Mouse (Mus musculus) heart, embryonic 16.5 days (tissue): Measurements from ENCODE around the gene Myo1d. TPM values are rescaled to one million over a fixed set of nuclear protein-coding genes. Genes with fewer than 3 reads are reported as not detected.

Source experiments
- ATAC-seq: fragments of 200-750 bp; cut with Nextera tagmentation; replicated peaks from 2 replicates; pipeline ENCODE4 v1.8.0; 2017; ENCODE audit warnings: moderate number of reproducible peaks; ENCODE audit not compliant: insufficient read depth, low FRiP score; ENCODE audit errors: extremely low read depth
- H3K27ac ChIP-seq: fragments of 300-500 bp; sonication (generic); 2 replicates; pipeline ENCODE4 v1.5.1; 2014; ENCODE audit warnings: mild to moderate bottlenecking, low read length, control low read depth, moderate library complexity
- H3K27me3 ChIP-seq: fragments of 300-500 bp; sonication (generic); 2 replicates; pipeline ENCODE4 v1.6.1; 2014; ENCODE audit warnings: low read length, mixed read lengths; ENCODE audit not compliant: control insufficient read depth, insufficient read depth
- H3K36me3 ChIP-seq: fragments of 300-500 bp; sonication (generic); 2 replicates; pipeline ENCODE4 v1.6.1; 2014; ENCODE audit not compliant: control insufficient read depth, insufficient read depth
- H3K4me1 ChIP-seq: fragments of 300-500 bp; sonication (generic); 2 replicates; pipeline ENCODE4 v1.6.1; 2014; ENCODE audit warnings: low read length, mixed read lengths; ENCODE audit not compliant: control insufficient read depth, insufficient read depth
- H3K4me2 ChIP-seq: fragments of 300-500 bp; sonication (generic); 2 replicates; pipeline ENCODE4 v1.6.1; 2014; ENCODE audit warnings: low read depth, mild to moderate bottlenecking, control low read depth, low read length
- H3K4me3 ChIP-seq: fragments of 300-500 bp; sonication (generic); 2 replicates; pipeline ENCODE4 v1.5.1; 2014; ENCODE audit warnings: mild to moderate bottlenecking, control low read depth, low read length
- H3K9ac ChIP-seq: fragments of 300-500 bp; sonication (generic); 2 replicates; pipeline ENCODE4 v1.6.1; 2014; ENCODE audit warnings: low read length, control low read depth
- H3K9me3 ChIP-seq: fragments of 300-500 bp; sonication (generic); replicated peaks from 2 replicates; pipeline ENCODE4 v1.6.1; 2016; ENCODE audit warnings: low read length; ENCODE audit not compliant: control insufficient read depth
- WGBS: fragments of 180-500 bp; shearing (Covaris S2); extraction: QIAGEN DNeasy Blood & Tissue Kit; methylation state at CpG from one replicate; pipeline ENCODE4 v1.1.7; 2014; 5-methylcytosine and 5-hydroxymethylcytosine counted together
- polyA plus RNA-seq: library from polyadenylated mRNA; unstranded; fragments of >200 nt; fragmentation: Nextera tagmentation; extraction: Ambion mirVana; gene quantifications from 2 replicates; pipeline ENCODE4 v1.2.1, GENCODE M21; 2015

Myo1d gene
- polyA plus RNA-seq, 1 experiment from 2014 or later, result 7.5 TPM

GRCm38 (mm10) chr11:80495972-80496371, 283.9 kb downstream of the Myo1d start:
- Histone ChIP-seq H3K9me3 (no peaks in the 10 kb centered on the region), H3K4me2 (no peak overlapping the region), H3K27ac (no peak overlapping the region), H3K4me3 (no peak overlapping the region), H3K36me3 (no peaks in the 10 kb centered on the region), H3K9ac (no peak overlapping the region), H3K4me1 (peaks cover 25% of the 10 kb centered on the region), H3K27me3 (no peaks in the 10 kb centered on the region)
- 95% methylated on average over 6 of the region's 6 CpGs for WGBS
- ATAC-seq, result no peak

- Histone ChIP-seq H3K27ac (no peak overlapping the region), H3K4me2 (no peak overlapping the region), H3K4me3 (no peak overlapping the region), H3K36me3 (no peaks in the 10 kb centered on the region), H3K27me3 (no peaks in the 10 kb centered on the region), H3K4me1 (peaks cover 29% of the 10 kb centered on the region), H3K9me3 (no peaks in the 10 kb centered on the region), H3K9ac (no peak overlapping the region)
- 90% methylated on average over 9 of the region's 9 CpGs for WGBS
- ATAC-seq, result no peak
Measured at GRCm38 (mm10) chr11:80494852-80495251, 285.0 kb downstream of the Myo1d start.

DNA sequence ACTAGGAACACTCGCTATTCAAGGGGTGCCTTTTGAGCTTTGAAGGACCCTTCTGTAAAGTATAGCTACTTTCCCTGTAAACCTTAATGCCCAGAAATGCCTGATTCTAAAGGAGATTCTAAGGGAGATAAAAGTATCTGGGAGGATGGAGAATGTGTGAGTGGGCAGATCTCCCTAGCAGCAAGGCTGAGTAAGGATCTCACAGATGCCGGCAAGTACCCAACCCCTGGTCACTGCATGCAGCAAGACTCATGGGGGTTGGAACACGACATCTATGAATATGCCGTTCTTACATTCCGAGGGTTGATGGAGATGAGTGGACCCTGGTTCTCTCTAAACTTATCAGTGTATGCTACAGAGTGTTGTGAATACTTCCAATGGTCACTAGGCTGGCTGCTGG, 286.6 kb downstream of the Myo1d start:
- Histone ChIP-seq H3K4me2 (no peak overlapping the region), H3K9ac (no peak overlapping the region), H3K4me3 (no peak overlapping the region), H3K9me3 (no peaks in the 10 kb centered on the region), H3K4me1 (peaks cover 22% of the 10 kb centered on the region), H3K27me3 (no peaks in the 10 kb centered on the region), H3K36me3 (no peaks in the 10 kb centered on the region), H3K27ac (no peak overlapping the region)
- 82% methylated on average over 5 of the region's 5 CpGs for WGBS
- no peak for ATAC-seq

DNA sequence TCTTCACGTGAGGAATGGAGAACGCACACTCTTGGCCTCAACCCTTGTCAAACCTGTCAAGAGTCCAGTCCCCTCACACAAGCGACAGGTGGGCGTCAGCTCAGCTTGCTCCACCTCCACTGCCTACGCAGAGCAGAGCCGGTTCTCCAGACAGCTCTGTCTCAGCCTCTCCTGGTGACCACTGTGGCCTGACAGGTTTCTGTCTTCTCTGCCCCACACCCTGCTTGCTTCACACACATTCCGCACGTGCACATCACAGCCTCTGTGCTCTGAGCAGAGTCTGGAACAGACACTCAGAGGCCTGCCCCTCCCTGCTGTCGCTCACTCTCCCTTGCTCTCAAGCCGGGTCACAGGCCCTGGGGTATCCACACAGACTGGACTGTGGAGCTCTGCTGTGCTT, 289.0 kb downstream of the Myo1d start:
- Histone ChIP-seq H3K9me3 (no peaks in the 10 kb centered on the region), H3K9ac (no peak overlapping the region), H3K4me2 (no peak overlapping the region), H3K27ac (no peak overlapping the region), H3K4me3 (no peak overlapping the region), H3K36me3 (no peaks in the 10 kb centered on the region), H3K4me1 (peaks cover 25% of the 10 kb centered on the region), H3K27me3 (no peaks in the 10 kb centered on the region)
- peak; percentile 73 for ATAC-seq
- 53% methylated on average over 10 of the region's 10 CpGs for whole genome bisulfite sequencing

DNA sequence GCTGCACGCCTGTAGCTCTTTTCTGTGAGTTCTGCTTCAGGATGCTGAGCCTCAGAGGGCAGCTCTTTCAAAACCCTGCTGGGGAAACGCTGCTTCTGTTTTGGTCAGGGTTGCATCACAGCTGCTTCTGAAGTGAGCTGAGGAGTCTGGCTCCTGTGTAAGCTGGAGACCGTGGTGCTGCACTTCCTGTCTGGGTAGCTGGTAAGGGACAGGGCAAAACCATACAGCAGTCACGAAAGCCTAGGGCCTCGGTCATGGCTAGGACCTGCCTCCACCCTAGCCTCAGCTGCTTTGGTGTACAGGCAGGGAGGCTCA, 290.0 kb downstream of the Myo1d start:
- Histone ChIP-seq H3K36me3 (no peaks in the 10 kb centered on the region), H3K9me3 (no peaks in the 10 kb centered on the region), H3K27ac (no peak overlapping the region), H3K4me1 (peaks cover 26% of the 10 kb centered on the region), H3K4me2 (no peak overlapping the region), H3K27me3 (no peaks in the 10 kb centered on the region), H3K4me3 (no peak overlapping the region), H3K9ac (no peak overlapping the region)
- no peak for ATAC-seq
- WGBS, result 51% methylated on average over 5 of the region's 5 CpGs

DNA sequence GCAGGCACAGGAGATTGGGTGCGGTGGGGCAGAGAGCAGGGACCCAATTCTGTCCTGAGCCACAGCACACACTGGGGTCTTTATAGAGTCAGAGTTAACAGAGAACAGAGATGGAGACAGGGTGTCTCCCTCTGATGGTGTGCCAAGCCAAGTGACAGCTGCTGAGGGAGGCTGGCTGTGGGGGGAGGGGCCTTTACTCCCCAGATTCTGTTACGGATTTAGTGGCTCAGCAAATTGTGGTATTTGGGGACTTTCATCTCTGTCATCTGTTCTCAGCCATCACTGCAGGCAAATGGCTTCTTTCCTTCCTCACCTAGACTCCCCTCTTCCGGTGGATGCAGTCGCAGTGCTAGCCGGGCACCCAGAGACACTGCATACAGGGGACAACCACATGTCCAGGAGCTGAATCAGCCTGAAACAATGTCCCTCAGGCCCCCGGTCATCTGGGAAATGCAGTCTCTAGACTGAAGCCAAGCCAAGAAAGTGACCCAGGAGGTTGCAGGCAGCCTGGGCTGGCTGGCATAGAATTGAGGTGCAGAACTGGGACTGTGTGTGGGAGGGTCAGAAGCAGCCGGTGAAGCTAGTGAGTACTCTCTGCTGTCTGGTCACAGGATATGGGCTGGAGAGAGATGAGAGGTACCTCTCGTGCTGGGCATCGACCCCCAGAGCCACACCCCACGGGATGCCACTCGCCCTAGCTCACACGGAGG, 290.5 kb downstream of the Myo1d start:
- WGBS, result 49% methylated on average over 12 of the region's 12 CpGs
- Histone ChIP-seq H3K9ac (no peak overlapping the region), H3K4me3 (no peak overlapping the region), H3K4me2 (no peak overlapping the region), H3K4me1 (peaks cover 26% of the 10 kb centered on the region), H3K9me3 (no peaks in the 10 kb centered on the region), H3K27me3 (no peaks in the 10 kb centered on the region), H3K27ac (no peak overlapping the region), H3K36me3 (no peaks in the 10 kb centered on the region)
- no peak for ATAC-seq

DNA sequence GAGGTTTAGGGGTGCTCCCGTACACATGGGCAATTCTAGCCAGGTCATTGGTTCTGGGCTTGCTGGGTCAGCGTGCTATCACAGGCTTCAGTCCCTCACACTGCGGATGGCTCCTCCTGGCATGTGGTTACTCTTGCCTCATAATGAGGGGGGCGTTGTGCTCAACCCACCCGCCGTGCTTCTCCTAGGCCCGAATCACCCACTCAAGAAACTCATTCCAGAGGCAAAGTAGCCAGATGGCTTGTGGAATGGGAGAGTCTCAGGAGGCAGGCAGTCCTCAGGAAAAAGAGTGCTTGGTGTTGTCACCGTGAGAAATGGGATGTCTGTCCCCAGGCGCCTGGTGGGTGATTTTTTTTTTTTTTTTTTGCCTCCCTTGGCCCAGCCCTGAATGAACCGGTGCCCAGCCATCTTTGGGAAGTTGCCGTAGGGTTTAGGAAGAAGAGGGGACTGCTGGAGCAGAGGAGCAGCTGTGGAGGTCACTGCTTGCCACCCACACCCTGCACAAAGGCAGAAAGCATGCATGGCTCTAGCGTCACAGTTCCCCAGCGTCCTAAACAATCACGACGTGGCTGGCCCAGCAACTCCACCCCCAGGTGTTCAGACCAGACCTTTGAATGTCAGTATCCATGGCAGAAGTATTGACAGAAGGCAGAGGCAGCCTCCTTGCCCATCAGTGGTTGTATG, 291.8 kb downstream of the Myo1d start:
- no peak for ATAC-seq
- no peak overlapping the region for H3K4me3 ChIP-seq
- no peaks in the 10 kb centered on the region for H3K27me3 ChIP-seq
- H3K9me3 ChIP-seq, result no peaks in the 10 kb centered on the region
- no peak overlapping the region for H3K9ac ChIP-seq
- no peak overlapping the region for H3K4me2 ChIP-seq
- H3K36me3 ChIP-seq, result no peaks in the 10 kb centered on the region
- WGBS, result 81% methylated on average over 15 of the region's 15 CpGs
- H3K4me1 ChIP-seq, result peaks cover 26% of the 10 kb centered on the region
- H3K27ac ChIP-seq, result no peak overlapping the region

- no peak overlapping the region for H3K9ac ChIP-seq
- H3K4me1 ChIP-seq, result peaks cover 21% of the 10 kb centered on the region
Measured at GRCm38 (mm10) chr11:80485622-80486206, 294.1 kb downstream of the Myo1d start.

GRCm38 (mm10) chr11:80485120-80485551, 294.7 kb downstream of the Myo1d start:
- Histone ChIP-seq H3K27ac (no peak overlapping the region), H3K9me3 (no peaks in the 10 kb centered on the region), H3K4me1 (peaks cover 17% of the 10 kb centered on the region), H3K4me3 (no peak overlapping the region), H3K36me3 (no peaks in the 10 kb centered on the region), H3K9ac (no peak overlapping the region), H3K27me3 (no peaks in the 10 kb centered on the region), H3K4me2 (no peak overlapping the region)
- WGBS, result 84% methylated on average over 9 of the region's 9 CpGs
- ATAC-seq, result no peak

More at GRCm38 (mm10) chr11:80485622-80486206, 294.1 kb downstream of the Myo1d start:
- ATAC-seq, result no peak
- no peaks in the 10 kb centered on the region for H3K36me3 ChIP-seq
- H3K9me3 ChIP-seq, result no peaks in the 10 kb centered on the region
- no peak overlapping the region for H3K4me2 ChIP-seq
- H3K27ac ChIP-seq, result no peak overlapping the region
- WGBS, result 51% methylated on average over 10 of the region's 10 CpGs
- no peak overlapping the region for H3K4me3 ChIP-seq
- no peaks in the 10 kb centered on the region for H3K27me3 ChIP-seq
